Mouse (Mus musculus): ENCODE results near the gene Sec24b. TPM values are rescaled to one million over a fixed set of nuclear protein-coding genes. Genes with fewer than 3 reads are reported as not detected.
A peak's percentile ranks its signal among the peaks of the same experiment; 100 is the strongest.

Gene Sec24b
- total RNA-seq, 2 experiments from 2014 or later = 58.4 to 70.0 TPM

DNA sequence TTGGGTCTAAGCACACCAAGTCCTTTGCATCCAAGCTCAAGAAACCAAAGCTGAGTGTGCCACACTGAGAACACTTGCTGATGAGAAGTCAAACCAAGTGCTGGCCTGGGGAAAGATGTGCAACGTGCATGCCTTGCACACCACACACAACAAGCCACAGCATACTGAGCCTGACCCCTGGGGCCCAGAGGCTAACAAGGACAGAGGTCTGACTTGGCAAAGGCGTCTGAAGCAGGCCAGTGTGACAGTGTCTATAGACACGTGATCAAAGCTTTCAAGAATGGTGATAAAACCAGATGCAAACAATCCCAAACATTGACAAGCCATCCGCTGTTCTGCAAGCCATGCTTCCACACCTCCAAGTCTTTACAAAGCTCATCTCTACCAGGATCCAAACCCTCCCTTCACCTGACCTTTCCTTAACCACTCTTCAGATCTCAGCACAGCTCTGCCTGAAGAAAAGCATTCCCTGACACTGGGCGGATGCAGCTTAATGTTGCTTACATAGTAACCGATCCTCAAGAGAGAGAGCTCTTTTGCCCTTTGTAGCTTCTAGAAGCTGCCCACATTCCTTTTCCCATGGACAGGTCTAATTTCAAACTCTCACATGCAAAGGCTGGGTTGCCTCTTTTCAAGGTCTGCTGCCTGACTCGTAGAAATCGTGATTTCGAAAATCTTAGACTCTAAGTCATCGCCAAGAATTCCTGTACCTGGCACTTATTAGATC, 7.8 kb downstream of the Sec24b start:
- intact Hi-C loops (cut with DNase I) = no loop called here
- DNase-seq (ENCODE audit: extremely low spot score in 1 of 2, low spot score in 2 of 2) = no peak
- Histone ChIP-seq H3K4me3 (no peak overlapping the region), H3K27ac (peak overlapping the region; percentile 44)
- TF ChIP-seq CTCF (IDR thresholded peaks at IDR 0.05) = no peak

DNA sequence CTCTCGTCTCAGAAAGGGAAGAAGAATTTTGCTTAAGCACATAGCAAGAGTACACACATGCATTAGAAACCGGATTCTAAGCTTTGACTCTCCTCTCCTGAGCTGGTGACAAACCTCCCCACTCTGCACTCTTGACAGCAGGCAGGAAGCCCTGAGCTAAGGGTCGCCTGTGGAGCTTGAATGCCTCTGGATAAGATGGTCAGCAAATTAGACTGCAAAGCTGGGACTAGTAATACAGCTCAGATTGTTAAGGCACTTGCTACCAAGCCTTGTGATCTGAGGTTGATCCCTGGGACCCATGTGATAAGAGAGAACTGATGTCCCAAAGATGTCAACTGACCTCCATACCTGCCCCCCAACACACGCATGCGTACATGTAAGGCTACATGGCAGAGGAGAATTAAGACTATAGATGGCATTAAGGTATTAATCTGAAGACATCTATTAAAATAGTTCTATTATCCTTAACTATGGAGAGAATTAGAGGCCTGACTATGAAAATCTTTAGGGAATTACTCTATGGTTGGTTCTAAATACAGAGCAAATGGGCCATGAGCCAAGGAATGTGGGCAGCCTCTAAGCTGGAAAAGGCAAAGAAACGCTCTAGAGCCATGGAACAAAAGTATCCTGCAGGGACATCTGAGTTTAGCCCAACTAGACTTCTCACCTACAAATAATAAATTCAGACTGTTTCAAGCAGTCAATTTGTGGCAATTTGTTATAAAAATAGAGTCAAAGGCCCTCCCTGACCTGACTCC, 8.6 kb downstream of the Sec24b start:
- intact Hi-C loops (cut with DNase I) = no loop called here
- no peak for TF ChIP-seq CTCF (IDR thresholded peaks at IDR 0.05)
- DNase-seq (ENCODE audit: extremely low spot score in 1 of 2, low spot score in 2 of 2) = no peak
- H3K4me3 ChIP-seq = no peak overlapping the region
- H3K27ac ChIP-seq = no peak overlapping the region

DNA sequence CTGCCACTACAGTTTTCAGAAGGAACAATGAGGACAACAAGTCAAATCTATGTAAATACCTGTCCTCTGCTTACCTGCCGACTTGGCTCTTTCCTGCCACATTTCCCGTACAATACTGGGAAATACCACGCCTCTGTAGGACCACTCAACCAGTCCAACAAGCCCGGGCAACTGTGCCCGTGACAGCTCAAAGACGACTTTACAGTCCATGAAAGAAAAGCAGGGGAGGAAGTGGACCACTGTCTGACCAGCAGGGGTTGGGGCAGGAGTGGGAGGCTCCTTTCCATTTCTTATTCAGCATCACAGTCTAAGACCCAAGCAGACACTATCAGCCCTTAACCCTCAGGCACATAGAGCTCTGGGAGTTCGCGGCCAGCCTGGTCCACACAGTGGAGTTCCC, 9.2 kb downstream of the Sec24b start:
- intact Hi-C loops (cut with DNase I) = no loop called here
- no peak for TF ChIP-seq CTCF (IDR thresholded peaks at IDR 0.05)
- Histone ChIP-seq H3K27ac (no peak overlapping the region), H3K4me3 (no peak overlapping the region)
- no peak for DNase-seq (ENCODE audit: extremely low spot score in 1 of 2, low spot score in 2 of 2)

DNA sequence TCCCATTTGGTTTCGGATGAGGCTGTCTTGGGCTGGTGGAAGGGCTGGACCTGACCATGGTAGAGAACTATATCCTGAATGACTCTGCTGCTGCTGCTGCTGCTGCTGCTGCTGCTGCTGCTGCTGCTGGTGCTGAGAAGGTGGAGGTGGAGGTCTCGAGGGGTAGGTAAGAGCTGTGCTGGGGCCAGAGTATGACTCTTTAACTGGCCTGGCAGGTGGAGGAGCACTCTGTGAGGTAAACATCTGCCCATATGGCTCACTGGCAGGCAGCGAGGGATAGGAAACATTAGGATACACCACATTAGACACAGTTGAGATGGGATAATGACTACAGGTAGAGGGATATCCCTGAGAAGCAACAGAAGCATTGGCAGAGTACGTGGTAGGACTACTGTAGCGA, 20.6 kb downstream of the Sec24b start:
- intact Hi-C loops (cut with DNase I) = no loop called here
- no peak for DNase-seq (ENCODE audit: extremely low spot score in 1 of 2, low spot score in 2 of 2)
- H3K4me3 ChIP-seq = no peak overlapping the region
- no peak overlapping the region for H3K27ac ChIP-seq
- no peak for TF ChIP-seq CTCF (IDR thresholded peaks at IDR 0.05)

DNA sequence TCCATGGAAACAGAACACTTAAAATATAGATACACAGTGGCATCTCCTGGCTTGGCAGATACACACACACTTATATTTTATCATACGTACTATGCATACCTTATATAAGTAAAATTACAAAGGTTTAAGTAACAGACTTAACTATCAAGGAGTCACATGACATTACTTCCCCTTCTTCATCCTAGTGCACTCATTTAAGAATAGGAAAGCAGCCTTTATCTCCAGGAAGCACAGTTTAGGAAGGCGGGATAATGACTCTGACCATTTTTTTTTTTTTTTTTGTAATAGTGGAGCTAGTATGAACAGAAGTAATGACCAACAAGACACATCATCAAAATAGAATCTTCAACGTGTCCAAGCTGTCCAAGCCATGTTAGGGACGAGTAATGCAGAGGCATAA, 21.3 kb downstream of the Sec24b start:
- Histone ChIP-seq H3K27ac (no peak overlapping the region), H3K4me3 (no peak overlapping the region)
- no peak for DNase-seq (ENCODE audit: extremely low spot score in 1 of 2, low spot score in 2 of 2)
- intact Hi-C loops (cut with DNase I) = no loop called here
- no peak for TF ChIP-seq CTCF (IDR thresholded peaks at IDR 0.05)

DNA sequence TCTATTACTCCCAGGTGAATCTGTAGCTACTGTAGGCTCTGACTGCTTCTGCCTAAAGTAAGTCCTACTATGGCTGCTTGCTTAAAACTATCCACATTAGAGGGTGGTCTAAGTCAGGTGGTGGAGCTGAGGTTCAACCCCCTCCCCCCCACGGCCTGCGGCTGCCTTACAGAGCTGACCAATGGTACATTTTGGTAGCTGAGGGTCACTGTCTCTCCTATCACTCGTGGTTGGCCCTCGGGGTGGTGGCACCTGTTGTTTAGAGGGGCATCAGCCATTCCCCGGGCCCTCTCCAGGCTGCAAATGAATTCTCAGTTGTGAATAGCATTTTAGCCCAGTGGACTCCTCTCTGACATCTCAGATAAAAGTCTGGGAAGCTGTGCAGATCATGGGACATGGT, 32.6 kb downstream of the Sec24b start:
- no peak overlapping the region for H3K27ac ChIP-seq
- TF ChIP-seq CTCF (IDR thresholded peaks at IDR 0.05) = no peak
- H3K4me3 ChIP-seq = no peak overlapping the region
- intact Hi-C loops (cut with DNase I) = no loop called here
- no peak for DNase-seq (ENCODE audit: extremely low spot score in 1 of 2, low spot score in 2 of 2)

DNA sequence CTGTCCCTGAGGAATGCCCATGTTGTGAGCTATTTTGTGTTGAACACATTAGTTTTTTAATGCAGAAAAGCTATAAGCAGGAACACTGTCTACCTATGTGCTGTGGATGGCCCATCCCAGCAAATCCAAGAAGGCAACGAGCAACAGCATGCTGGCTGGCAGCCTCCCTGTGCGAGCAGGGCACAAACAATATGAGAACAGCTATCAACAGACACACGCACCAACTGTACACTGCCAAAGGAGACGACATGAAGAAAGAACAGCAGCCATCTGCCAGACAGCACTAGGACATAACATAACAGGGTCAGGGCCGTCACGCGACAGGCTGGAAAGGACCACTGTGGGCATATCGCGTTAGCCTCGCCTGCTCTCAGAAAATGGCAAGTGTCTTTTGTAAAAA, 35.2 kb downstream of the Sec24b start:
- no peak for DNase-seq (ENCODE audit: extremely low spot score in 1 of 2, low spot score in 2 of 2)
- no peak overlapping the region for H3K4me3 ChIP-seq
- TF ChIP-seq CTCF (IDR thresholded peaks at IDR 0.05) = no peak
- no peak overlapping the region for H3K27ac ChIP-seq
- intact Hi-C loops (cut with DNase I) = no loop called here

DNA sequence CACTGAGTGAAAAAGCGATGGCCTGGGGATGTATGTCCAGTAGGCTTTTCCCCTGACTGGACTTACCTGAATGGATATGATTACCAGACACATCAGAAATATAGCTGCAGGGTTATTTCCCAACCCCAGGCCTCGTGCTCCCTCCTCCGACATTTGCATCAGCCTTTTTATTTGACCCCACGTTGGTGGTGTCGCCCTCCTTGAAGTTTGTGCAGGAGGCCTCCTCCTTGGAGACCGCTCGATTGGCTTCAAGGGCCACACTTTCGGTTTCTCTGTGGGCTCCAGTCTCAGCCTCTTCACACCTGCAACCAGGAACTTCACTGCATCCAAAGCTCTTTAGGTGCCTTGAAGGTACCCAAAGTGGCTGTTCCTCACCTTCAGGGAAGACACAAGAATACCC, 35.8 kb downstream of the Sec24b start:
- intact Hi-C loops (cut with DNase I) = no loop called here
- no peak overlapping the region for H3K27ac ChIP-seq
- TF ChIP-seq CTCF (IDR thresholded peaks at IDR 0.05) = no peak
- DNase-seq (ENCODE audit: extremely low spot score in 1 of 2, low spot score in 2 of 2) = no peak
- H3K4me3 ChIP-seq = no peak overlapping the region

DNA sequence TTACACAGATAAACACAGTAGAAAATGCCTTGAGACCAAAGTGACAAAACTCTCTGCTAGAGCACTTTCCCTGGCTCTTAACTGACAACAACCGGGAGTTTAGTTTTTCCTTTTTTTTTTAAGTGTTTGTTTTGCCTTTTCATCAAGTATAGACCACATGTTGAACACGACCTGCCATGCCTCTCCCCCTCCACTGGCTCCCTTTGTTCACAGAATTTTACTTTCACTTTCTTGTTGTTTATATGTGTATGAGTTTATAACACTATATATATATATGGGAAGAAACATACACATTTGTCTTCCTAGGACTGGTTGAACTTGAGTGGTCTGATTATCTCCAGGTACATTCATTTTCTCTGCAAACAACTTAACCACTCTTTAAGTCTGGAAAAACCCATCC, 48.4 kb downstream of the Sec24b start:
- TF ChIP-seq CTCF (IDR thresholded peaks at IDR 0.05) = no peak
- no peak overlapping the region for H3K4me3 ChIP-seq
- DNase-seq (ENCODE audit: extremely low spot score in 1 of 2, low spot score in 2 of 2) = no peak
- no peak overlapping the region for H3K27ac ChIP-seq
- intact Hi-C loops (cut with DNase I) = no loop called here

DNA sequence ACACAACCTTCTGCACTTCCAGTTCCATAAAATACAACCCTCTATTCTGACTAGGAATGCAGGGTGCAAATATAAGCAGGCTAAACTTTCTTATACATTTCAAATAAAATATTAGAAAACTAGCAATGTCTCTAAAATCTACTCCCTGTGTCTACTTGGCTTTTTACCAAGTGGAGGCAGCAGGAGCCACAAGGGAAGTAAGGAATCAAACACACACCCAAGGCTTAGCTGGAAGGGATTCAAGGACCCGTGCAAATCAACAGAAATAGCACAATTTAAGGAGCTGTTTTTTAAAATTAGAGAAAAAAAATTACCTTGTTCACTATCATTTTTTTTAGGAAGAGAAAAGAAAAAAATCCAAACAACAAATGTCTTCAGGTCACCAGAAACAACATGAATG, 50.1 kb downstream of the Sec24b start:
- no peak overlapping the region for H3K27ac ChIP-seq
- TF ChIP-seq CTCF (IDR thresholded peaks at IDR 0.05) = no peak
- H3K4me3 ChIP-seq = no peak overlapping the region
- no peak for DNase-seq (ENCODE audit: extremely low spot score in 1 of 2, low spot score in 2 of 2)
- intact Hi-C loops (cut with DNase I) = no loop called here

DNA sequence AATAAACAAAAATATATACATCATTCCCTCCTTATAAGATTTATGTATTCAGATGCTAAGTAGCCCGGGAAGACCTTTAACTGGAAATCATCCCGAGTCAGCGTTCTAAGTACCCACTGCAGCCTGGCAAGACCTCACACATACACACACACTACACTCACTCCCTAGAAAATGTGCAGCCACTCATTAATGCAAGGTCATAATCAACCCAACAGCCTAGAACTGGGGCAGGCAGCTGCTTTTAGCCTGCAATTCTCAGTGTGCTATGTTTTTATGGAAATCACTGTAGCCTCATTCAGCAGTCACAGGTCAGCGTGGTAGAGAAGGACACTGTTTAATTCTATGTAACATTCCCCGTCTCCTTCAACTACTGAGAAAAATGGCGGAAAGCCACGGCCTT, 55.2 kb downstream of the Sec24b start:
- intact Hi-C loops (cut with DNase I) = no loop called here
- no peak overlapping the region for H3K27ac ChIP-seq

DNA sequence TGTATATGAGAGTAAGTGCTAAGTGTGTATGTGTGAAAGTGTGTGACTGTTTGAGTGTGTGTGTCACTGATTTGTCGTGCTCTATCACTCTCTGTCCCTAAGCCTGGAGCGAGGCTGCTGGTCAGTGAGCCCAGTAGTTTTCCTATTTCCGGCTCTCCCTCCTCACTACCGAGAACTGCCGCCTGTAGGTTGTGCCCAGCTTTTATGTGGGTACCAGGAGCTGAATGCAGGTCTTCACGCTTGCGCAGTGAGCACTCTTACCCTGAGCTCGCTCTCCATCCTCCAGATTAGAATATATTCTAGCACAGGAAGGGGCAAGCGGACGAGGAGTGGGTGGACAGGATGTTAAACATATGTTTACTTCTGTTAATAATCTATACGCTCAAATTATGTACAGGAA, 60.4 kb downstream of the Sec24b start:
- no peak overlapping the region for H3K27ac ChIP-seq
- intact Hi-C loops (cut with DNase I) = no loop called here
- no peak overlapping the region for H3K4me3 ChIP-seq
- no peak for DNase-seq (ENCODE audit: extremely low spot score in 1 of 2, low spot score in 2 of 2)
- no peak for TF ChIP-seq CTCF (IDR thresholded peaks at IDR 0.05)

More for the DNA sequence above, 55.2 kb downstream of the Sec24b start:
- no peak for TF ChIP-seq CTCF (IDR thresholded peaks at IDR 0.05)
- H3K4me3 ChIP-seq = no peak overlapping the region
- DNase-seq (ENCODE audit: extremely low spot score in 1 of 2, low spot score in 2 of 2) = no peak

DNA sequence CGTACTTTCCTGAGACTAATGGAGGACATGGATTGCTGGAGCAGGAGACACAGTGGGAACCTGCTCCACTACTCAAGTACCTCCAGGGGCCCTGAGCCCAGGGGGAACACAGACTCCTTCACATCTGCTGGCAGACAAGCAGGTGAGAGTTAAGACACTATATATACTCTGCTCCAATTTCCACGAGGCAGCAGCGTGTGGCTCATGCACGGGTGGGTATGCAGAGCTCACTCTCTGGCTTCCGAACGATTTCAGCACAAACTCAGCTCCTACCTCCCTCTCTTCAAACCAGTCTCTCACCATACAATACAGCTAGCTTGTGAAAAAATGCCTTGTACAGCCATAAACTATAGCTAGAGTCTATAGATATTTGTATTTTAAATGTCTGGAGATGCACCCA, 62.8 kb downstream of the Sec24b start:
- H3K27ac ChIP-seq = peak overlapping the region; percentile 29
- DNase-seq (ENCODE audit: extremely low spot score in 1 of 2, low spot score in 2 of 2) = no peak
- no peak for TF ChIP-seq CTCF (IDR thresholded peaks at IDR 0.05)
- no peak overlapping the region for H3K4me3 ChIP-seq
- intact Hi-C loops (cut with DNase I) = loop anchor here (2.0 to 5.0 kb wide), 2 partner anchors 62 to 81 kb away; partner anchors contain the start of gene Sec24b

Measured in left cerebral cortex, adult 2 months (tissue).